Mouse (Mus musculus) frontal cortex, postnatal 25 days (tissue): ENCODE data around the gene Schip1.

Experiments
- DNase-seq, 2 experiments: peaks; one replicate each; pipeline ENCODE4 v3.0.0; 2022; ENCODE audit warnings: low spot score in 2 of 2

Schip1 gene

DNA sequence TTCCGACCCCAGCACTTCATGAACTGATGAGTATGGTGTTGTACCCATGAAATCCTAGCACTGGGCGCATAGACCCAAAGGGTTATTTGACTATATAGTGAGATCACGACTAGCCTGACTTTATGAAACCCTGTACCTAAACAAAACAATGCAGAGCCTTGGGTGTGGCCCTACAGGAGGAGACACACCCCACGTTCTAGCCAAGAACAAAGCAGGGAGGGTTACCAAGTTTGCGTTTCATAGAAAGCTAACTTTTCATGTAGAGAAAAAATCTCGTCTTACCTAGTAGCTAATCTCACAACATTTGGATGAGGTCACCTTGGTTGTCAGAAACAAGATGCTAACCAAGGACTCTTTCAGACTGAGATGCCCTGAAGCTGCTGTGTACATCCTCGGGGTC, 411.7 kb downstream of the Schip1 start:
- DNase-seq: no peak

DNA sequence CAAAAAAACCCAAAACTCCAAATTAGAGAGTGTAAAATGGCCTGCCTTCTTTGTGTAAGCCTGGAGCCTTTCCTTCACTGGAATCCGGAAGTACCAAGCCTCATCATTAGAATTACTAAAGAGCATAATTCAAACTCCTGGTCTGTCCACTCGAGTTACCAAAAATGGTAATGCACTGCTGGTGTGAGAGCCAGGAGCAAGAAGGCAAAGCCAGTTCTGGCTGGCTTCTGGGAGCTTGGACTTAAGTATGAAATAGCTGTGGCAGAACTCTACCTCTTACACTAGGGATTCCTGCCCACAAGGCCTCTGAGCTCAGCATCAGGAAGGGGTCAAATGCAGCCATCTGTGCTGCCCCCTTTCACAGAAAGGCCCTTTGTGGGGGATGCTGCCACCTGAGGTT, 412.9 kb downstream of the Schip1 start:
- DNase-seq: no peak

DNA sequence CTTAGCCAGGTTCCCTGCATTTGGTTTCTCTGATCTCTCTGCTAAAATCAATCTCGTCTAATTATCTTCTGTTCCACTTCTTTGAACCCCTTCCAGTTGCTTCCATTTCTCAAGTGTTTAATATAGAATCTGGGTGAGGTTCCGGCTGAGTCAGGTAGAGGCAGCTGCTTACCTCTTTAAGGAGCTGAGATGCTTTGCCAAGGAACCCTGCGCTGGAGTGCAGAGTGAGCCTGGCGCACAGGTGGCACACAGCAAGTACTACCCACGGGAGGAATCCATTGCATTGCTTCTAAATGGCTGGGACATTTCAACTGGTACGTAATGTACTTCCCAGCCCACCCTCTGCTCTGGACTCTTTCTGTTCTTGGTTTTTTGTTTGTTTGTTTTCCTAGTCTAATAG, 414.7 kb downstream of the Schip1 start:
- no peak for DNase-seq

DNA sequence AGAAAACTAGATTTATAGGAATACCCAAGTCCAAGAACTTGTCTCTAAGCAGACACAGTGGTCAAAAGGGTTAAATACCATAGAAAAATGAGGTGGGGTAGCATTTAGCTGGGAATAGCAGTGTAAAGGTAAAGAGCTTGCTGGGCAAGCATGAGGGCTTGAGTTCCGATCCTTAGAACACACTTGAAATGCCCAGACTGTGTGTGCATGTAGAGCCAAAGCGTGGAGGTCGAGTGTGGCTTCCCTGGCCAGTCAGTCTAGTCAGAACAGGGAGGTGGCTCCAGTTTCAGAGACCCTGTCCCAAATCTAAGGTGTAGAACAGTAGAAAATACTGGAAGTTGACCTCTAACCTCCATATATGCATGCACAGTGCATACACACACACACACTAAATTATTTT, 418.9 kb downstream of the Schip1 start:
- no peak for DNase-seq

DNA sequence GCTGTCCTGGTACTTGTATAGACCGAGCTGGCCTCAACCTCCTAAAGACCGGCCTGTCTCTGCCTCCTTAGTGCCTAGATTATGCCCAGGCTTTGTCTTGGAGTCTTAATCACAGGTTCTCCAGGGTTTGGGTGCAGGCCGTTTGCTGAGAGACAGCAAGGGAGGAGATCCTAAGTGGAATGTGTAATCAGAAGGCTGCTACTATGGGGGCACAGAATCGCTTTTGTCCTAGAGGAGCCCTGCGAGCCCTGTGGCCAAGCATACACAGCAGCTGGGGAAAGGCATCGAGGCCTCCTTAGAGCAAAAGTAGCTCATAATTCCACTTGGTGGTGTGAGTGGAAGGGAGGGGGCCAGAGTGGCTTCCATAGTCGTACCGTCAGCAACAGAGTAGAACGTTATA, 419.4 kb downstream of the Schip1 start:
- DNase-seq: no peak

DNA sequence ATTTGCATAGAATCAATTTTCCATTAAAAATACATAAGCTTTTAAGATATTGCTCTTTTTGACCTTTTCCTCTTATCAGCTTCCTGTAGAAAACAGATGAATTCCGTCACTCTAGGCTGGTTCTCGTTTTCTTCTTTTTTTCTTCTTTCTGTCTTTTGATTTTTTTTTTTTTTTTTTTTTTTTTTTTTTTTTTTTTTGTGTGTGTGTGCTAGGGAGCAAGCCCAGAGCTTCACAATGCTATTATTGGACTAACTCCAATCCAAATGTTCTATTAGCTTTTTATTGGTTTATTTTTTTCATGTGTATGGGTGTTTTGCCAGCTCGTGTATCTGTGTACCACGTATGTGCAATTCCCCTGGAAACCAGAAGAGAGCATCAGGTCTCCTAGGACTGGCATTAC, 420.0 kb downstream of the Schip1 start:
- DNase-seq: no peak

DNA sequence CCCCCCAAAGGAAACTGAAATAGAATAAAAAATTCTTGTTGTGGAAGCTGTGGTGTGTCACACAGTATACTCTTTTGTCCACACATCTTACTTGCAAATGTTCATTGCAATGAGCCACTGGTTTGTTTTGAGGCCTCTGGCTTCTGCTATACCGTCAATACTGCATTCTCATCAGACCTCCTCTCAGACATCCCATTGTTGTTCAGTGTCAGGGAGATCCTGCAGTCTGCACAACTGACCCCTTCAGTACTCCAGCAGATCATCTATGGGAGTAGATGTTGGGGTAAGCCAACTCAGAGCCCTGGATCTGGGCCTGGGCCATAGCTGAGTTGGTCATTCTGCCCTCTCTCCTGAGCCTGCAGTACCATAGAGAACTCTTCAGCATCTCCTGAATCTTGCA, 423.0 kb downstream of the Schip1 start:
- no peak for DNase-seq

DNA sequence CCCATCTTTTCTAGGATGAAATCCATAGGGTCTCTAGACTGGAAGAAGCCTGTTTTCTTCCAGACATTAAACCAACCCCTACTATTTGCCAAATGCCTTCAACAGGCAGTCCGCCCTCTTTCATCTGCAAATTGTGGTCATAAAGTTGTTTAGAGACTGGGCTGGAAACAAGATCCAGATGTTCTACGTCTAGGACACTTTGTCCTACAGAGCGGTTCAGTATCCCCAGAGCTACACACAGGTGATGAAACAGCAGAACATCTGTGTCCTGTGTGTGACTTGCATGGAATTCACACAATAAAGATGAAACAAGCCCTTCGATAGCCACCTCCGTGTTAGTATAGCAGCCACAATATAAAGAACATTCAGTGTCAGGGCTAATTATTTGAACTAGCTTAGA, 423.7 kb downstream of the Schip1 start:
- DNase-seq: no peak

DNA sequence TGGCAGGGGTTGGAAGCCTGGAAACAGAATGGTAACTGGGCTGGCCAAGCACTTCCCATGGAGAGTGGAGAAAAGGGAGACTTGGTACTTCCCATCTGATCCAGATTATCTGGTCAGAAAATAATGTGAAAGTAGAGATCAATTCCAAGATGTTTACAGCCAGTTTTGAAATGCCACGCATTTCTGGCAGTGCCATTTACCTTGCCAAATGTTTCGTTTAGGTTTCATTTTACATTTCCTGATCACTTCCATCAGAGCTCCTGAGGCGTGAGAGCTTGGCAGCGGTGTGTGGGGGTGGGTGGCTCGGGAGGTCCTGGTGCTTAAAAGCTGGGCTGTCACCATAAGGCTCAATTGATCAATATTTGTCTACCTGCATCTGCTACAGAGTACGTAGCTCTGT, 426.9 kb downstream of the Schip1 start:
- DNase-seq: no peak

DNA sequence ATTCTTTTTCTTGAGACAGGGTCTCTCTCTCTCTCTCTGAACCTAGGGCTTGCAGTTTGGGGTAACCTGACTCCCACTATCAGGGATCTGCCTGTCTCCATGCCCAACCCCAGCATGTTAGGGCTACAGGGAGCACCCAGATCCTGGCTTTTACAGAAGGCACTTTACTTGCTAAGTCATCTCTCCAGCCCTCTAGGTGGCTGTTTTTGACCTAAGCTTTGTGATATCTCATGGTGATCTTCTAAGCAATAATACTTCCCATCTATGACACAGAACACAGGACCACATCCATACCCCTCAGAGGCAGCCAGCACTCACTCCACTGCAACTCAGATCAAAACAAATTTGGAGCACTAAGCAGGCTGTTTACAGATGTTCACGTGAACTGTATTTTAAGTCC, 427.5 kb downstream of the Schip1 start:
- no peak for DNase-seq

DNA sequence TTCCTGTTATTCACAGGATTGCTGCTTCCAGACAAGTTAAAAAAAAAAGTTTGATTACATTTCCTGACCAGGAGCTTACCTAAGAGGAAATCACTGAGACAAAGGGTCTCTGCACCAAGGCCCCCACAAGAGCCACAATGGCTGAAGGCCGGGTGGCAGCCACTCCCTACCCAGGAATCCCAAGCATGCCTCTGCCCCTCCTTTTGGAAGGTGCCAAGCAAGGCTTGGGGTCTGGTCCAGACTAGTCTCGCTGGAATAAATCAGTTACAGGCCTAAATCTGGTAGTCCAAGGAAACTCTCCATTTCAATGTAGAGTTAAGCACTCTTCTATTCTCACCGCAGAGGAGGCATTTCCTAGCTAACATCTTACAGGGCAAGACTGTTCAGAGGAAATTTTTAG, 427.9 kb downstream of the Schip1 start:
- no peak for DNase-seq

DNA sequence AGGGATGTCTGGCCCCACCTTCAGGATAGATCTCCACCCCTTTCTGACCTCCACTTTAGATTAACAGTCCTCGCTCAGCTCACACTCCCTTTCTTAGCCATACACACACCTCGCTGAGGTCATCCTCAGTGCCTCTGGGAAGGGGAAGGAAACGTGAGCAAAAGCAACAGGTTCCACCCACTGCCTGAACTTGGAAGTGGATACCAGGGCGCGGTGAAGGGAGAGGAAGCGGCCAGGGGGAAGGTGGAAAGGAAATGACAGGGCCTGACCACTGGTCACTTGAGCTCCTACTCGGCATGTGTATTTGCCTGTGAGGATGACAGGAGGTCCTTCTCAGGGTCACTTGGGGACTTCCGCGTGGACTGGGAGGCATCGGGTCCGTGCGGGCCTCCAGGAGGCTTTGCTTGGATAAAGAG, 428.6 kb downstream of the Schip1 start:
- DNase-seq: peak in 1 of 2 experiments; percentile 38

DNA sequence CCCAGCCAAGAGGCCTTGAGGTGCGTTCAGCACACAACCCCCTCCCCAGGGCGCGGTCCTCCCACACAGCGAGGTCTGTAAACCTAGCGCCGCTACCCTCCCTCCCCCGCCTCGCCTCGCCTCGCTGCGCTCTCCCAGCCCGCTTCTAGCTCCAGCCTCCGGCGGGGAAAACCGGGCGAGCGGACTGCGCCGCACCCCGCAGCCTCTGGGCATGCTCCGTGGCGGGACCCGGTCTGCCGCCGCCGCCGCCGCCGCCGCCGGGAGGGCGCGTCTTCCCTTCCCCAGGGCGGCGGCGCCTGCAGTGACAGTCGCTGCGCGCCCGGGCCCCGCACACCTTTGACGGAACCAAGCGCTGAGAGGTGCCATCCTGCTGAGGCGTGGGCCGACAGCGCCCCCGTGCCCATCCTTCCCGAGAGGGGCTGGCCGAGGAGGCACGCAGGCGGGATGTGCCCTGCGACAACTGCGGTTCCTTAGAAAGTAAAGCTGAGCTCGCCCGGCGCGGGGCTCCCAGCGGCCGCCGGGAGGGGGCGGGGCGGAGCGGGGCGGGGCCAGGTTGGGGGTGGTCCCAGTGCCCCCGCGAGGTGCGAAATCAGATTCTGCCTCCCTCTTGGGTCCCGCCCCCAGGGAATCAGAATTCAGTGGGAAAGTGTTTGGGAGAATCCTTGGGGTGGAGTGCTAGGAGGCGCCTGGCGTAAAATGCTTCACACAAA, 429.1 kb downstream of the Schip1 start:
- peak; percentile 54 to 62 for DNase-seq

DNA sequence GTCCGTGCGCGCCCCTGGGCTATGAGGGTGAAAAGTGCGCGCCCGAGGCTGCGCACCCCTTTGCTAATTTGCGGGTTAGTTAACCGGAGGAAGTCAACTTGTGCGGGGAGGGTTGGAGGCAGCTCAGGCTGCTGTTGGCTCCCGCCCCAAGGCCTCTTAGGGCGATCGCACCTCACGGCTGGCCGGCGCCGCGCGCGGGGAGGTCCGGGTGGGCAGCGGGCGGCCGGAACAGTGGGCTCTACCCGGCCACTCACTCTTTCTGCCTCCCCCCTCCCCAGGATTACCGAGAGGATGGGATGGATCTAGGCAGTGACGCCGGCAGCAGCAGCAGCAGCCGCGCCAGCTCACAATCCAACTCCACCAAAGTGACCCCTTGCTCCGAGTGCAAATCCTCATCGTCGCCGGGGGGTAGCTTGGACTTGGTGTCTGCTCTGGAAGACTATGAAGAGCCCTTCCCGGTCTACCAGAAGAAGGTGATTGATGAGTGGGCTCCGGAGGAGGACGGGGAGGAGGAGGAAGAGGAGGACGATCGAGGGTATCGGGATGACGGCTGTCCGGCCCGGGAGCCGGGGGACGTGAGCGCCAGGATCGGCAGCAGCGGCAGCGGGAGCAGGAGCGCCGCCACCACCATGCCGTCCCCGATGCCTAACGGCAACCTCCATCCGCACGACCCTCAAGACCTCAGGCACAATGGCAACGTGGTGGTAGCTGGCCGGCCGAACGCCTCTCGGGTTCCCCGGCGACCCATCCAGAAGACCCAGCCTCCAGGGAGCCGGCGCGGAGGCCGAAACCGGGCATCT, 429.9 kb downstream of the Schip1 start:
- no peak for DNase-seq

DNA sequence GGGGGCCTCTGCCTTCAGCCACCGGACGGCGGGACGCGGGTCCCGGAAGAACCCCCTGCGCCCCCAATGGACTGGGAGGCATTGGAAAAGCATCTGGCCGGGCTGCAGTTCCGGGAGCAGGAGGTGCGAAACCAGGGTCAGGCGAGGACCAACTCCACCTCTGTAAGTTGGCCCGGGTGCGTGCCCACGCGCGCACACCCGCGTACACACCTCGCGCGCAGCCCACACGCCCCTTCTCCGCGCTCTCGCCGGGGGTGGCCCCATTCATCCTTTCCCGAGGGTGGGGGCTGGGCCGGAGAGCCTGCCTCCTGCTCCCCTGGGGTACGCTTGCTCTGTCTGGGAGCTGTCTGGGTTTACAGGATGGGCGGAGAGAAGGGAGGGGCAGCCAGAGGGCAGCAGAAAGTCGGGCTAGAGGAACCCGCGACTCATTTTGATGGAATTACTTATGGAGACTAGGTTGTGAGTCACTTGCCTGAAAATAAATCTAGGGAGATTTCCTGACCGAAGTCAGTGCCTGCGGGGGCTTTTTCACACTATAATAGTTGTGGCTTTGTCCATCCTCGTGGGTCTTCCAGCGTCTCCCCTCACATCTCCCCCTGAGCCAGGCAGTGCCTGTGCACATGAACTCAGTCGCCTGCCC, 430.6 kb downstream of the Schip1 start:
- peak; percentile 34 to 48 for DNase-seq

DNA sequence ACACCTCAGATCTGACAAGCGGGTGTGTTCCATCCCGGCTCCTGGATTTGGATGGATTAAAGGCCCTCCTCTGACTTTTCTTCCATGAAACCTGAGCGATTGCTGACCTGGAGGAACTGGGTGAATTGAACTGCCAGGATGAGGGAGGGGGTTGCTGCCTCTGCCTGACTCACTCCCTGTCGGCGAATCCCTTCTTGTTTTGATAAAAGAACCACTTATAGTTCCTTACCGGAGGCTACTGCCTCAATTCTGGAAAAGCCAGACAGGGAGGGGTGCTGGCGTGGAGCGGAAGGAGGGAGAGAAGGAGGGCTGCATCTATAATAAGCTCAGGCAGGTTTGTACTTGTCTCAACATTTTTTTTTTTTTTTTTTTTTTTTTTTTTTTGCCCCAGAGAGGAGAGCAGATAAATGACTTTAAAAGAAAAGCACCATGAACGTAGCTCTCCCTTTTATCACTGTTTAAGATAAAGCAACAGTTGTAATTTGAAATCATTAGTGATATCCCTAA, 431.2 kb downstream of the Schip1 start:
- no peak for DNase-seq

DNA sequence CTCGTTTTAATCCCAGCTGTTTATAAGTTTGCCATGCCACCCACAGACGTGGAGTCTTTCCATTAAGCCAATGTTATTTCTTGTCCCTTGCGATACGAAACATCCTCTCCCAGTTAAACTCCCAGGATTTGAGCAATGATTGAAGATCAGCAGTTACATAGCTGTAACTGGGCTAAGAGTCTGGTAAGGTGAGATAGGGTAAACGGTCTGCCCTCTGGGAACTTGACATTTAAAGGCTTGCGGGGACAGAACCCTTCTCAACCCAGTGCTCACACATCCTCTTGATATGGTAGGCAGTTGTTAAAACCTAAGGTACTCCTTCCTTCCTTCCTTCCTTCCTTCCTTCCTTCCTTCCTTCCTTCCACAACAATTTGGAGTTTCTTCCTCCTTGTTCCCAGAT, 431.9 kb downstream of the Schip1 start:
- DNase-seq: no peak

DNA sequence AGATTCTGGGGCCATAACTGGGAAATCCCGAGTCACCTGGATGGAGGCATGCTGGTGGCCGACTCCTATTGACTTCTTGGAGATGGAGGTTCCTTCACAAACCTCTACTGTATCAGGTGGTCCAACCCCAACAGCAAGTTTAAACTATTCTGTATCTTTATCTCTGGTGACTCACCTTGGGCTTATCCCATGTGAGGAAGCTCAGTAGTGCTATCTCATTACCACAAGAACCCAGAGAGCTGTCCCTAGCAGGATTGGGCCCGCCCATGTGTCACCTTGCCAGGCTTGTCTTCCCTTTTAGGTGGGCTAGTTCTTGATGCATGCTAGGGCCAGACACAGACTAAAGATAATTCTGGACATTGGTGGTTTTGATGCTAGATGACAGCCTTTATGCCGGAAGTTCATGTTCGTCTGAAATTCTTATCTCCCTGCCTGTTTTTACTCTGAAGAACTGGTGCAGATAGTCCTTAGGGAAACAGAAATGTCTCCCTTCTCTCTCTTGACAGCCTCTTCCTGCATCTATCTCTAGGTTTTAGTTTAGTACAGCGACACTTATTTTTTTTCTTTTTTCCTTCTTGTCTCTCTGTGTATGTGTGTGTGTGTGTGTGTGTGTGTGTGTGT, 435.0 kb downstream of the Schip1 start:
- no peak for DNase-seq

DNA sequence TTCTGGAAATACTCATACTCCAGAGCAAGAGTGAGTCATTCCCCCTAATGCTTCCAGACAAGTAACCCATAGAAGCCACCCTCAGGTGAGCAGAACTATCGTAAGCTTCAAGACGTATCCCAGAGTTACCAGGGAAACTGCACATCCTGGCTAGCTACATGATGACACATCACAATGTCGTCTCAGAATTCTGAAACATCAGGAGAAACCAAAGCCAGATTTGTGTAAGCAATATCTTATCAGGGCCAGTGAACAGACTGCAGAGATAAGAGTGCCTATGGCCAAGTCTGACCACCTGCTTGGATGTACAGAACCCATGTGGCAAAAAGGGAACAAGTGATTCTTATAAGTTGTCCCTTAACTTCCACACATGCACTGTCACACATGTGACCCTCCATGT, 440.2 kb downstream of the Schip1 start:
- no peak for DNase-seq

DNA sequence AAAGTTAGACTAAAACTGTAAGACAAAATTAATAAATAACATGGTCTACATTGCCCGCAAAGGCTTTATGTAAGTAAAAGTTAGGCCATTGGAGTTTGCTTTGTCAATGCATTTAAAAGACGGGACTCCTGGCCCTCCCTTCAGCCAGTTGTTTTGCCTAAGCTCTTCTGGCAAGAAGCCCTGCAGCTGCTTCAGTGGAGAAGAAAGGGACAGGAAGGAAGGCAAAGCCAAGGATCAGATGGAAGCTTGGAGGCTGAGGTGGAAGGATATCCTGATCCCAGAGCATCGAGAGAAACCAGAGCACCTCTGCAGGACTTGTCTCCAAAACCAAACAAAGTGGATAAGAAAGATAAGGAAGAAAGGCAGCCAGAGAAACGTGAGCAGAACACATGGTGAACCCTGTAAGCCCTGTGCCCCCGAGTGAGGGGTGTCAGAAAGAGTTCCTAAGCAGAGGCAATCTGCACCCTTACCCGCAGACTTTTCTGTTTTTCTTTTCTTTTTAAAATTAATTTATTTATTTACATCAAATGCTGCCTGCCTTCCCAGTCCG, 442.2 kb downstream of the Schip1 start:
- no peak for DNase-seq

DNA sequence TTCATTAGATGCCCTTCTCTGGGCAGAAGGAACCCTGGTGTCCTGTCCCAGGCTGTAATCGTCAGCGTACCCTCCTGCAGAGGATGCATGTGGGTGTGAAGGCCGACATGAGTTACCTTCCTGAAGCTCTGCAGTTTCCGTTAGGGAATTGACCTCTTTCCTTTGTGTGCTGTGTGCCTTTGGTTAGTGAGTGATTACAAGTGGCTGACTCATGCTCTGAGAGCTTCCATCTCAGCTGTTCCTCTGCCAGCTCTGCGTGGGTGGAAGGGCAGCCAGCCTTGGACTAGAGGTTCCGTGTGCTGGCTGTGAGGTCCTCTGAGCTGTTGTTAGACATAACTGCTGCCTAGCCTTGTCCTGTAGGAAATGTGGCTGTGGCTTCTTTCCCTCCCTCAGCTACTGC, 444.0 kb downstream of the Schip1 start:
- DNase-seq: peak in 1 of 2 experiments; percentile 24

DNA sequence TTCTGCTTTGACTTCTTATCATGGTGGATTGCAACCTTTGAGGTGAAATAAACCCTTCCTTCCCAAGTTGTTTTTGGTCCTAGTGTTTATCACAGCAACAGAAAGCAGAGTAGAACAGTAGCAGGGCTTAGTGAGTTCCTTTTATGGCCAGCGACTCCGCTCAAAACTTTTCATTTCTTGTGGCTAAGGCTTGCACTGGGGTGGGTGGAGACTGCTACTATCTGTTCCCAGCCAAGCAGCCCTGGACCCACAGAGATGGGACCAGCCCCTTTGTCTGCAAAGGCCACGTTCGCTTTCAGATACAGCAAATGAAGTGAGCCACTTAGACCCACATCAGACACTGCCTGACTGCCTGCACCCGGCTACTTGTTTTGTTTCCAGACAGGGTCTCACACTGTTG, 446.3 kb downstream of the Schip1 start:
- no peak for DNase-seq
